Mouse (Mus musculus) midbrain, postnatal 0 days (tissue): Measurements from ENCODE around the gene Vmn1r4. TPM values are rescaled to one million over a fixed set of nuclear protein-coding genes. Genes with fewer than 3 reads are reported as not detected.

Source experiments
- ATAC-seq: fragments of 200-750 bp; cut with Nextera tagmentation; 2 replicates; pipeline ENCODE4 v1.8.0; 2017; ENCODE audit warnings: moderate number of reproducible peaks, mild to moderate bottlenecking, moderate TSS enrichment, moderate library complexity; ENCODE audit not compliant: low FRiP score
- DNase-seq: peaks from one replicate; pipeline ENCODE4 v3.0.0-alpha.2; 2015; ENCODE audit warnings: low spot score
- H3K27ac ChIP-seq: fragments of 300-500 bp; sonication (generic); 2 replicates; pipeline ENCODE4 v1.5.1; 2014; ENCODE audit warnings: low read depth, mild to moderate bottlenecking, low read length, mixed read lengths
- H3K27me3 ChIP-seq: fragments of 300-500 bp; sonication (generic); 2 replicates; pipeline ENCODE4 v1.6.1; 2014; ENCODE audit warnings: low read length, control low read depth, mixed read lengths; ENCODE audit not compliant: insufficient read depth
- H3K36me3 ChIP-seq: fragments of 300-500 bp; sonication (generic); 2 replicates; pipeline ENCODE4 v1.6.1; 2014; ENCODE audit warnings: low read length, control low read depth, mixed read lengths; ENCODE audit not compliant: insufficient read depth
- H3K4me1 ChIP-seq: fragments of 300-500 bp; sonication (generic); 2 replicates; pipeline ENCODE4 v1.6.1; 2014; ENCODE audit warnings: mild to moderate bottlenecking, control low read depth, antibody characterized with exemption, low read length, mixed read lengths; ENCODE audit not compliant: insufficient read depth
- H3K4me2 ChIP-seq: fragments of 300-500 bp; sonication (generic); 2 replicates; pipeline ENCODE4 v1.6.1; 2014; ENCODE audit warnings: low read depth, mild to moderate bottlenecking, low read length, mixed read lengths; ENCODE audit not compliant: poor library complexity, severe bottlenecking
- H3K4me3 ChIP-seq: fragments of 300-500 bp; sonication (generic); 2 replicates; pipeline ENCODE4 v1.5.1; 2014; ENCODE audit warnings: low read depth, mild to moderate bottlenecking, low read length, moderate library complexity
- H3K9ac ChIP-seq: fragments of 300-500 bp; sonication (generic); replicated peaks from 2 replicates; pipeline ENCODE4 v1.6.1; 2014; ENCODE audit warnings: mild to moderate bottlenecking, low read length, moderate library complexity, mixed read lengths; ENCODE audit not compliant: poor library complexity, severe bottlenecking
- H3K9me3 ChIP-seq: fragments of 300-500 bp; sonication (generic); 2 replicates; pipeline ENCODE4 v1.6.1; 2016; ENCODE audit warnings: low read length, control low read depth
- CTCF ChIP-seq: IDR thresholded peaks from 2 replicates; pipeline ENCODE4 v1.5.1; 2016; ENCODE audit warnings: antibody characterized with exemption, mild to moderate bottlenecking
- WGBS: fragments of 180-500 bp; shearing (Covaris S2); extraction: QIAGEN DNeasy Blood & Tissue Kit; methylation state at CpG from one replicate; pipeline ENCODE4 v1.1.7; 2014; 5-methylcytosine and 5-hydroxymethylcytosine counted together
- polyA plus RNA-seq: library from polyadenylated mRNA; unstranded; fragments of >200 nt; fragmentation: Nextera tagmentation; extraction: Ambion mirVana; gene quantifications from 2 replicates; pipeline ENCODE4 v1.2.1, GENCODE M21; 2015
- total RNA-seq: library from RNA; depleted of rRNA; stranded (reverse); fragments of >200 nt; gene quantifications from 2 replicates; pipeline ENCODE4 v1.2.3, GENCODE M21; 2014

Vmn1r4 gene
- total and polyA plus RNA-seq, 2 experiments from 2014 or later, result 0.33 to 0.46 TPM

DNA sequence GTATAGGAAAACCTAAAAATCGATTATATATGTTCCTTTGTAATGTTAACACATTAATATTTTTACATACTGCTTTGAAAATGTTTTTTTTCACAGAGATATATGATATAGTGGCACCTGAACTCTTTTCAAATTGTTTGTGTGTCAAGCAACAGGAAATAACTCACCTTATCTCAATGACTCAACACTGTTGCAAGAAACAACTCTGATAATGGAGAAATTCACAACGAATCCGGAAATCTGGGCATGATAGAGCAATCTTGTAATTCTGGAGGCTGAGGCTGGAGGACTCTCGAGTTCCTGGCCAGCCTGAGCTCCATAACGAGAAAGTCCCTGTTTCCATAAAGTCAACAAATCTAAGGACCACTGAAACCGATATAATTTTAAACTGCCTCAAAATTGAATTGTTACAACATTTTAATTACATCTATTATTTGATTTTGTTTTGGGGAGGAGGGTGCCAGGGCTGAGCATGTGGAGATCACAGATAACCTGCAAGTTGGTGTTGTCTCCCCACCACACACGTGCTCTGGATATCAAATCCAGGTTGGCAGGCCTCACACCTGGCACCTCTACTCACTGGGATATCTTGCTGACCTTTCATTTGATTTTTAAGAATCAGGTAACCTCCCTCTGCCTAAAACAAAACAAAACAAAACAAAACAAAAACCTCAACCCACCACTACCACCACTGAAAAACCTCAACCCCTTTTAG, 4.3 kb upstream of the Vmn1r4 start:
- Histone ChIP-seq H3K4me1 (0 out of 2 replicates have a peak, but pooled peaks cover 4% of the 10 kb centered on the region), H3K9ac (no peak overlapping the region), H3K27ac (no peak overlapping the region), H3K36me3 (no peaks in the 10 kb centered on the region), H3K27me3 (no peaks in the 10 kb centered on the region), H3K4me2 (no peak overlapping the region), H3K4me3 (no peak overlapping the region), H3K9me3 (no peaks in the 10 kb centered on the region)
- no peak for TF ChIP-seq CTCF
- 94% methylated on average over 7 of the region's 7 CpGs for WGBS
- DNase-seq, result no peak
- ATAC-seq, result no peak

DNA sequence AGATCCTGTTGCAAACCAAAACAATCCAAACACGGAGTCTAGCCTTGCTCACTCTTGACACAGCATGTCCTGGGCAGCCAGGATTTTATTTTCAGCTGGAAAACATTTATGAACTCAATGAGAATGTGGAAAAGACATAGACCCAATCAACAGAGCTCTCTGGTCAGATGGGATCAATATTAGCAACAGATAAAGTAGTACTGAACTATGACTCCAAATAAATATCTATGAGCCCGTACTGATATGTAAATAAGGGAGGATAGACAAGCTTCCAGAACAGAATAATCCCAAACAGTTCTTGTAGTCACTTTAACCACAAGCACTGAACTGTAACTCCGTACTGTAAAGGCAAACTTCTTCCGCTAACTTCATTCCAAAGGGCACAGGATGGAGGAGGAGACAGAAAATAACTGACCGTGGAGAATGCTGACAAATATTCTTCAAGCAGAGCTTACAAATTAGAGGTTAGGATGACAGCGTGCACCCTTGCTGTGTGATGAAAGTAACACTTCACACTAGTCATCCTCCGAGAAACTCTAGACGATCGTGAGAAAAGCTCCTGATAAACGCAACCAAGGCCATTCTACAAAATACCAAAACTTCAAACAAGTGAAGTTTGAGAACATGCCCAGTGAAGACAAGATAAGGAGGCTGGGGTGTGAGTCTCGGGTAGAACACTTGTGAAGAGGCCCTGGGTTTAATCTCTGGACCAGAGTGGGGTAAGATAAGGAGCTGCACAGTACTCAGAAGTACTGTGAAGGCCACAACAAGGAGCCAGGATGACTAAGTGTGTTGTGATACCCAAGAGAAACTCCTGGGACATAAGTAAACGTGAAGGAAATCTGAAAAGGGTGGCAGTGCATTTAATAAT, 3.4 kb upstream of the Vmn1r4 start:
- no peak for TF ChIP-seq CTCF
- Histone ChIP-seq H3K27me3 (no peaks in the 10 kb centered on the region), H3K27ac (no peak overlapping the region), H3K4me2 (no peak overlapping the region), H3K36me3 (no peaks in the 10 kb centered on the region), H3K4me3 (no peak overlapping the region), H3K9ac (no peak overlapping the region), H3K9me3 (no peaks in the 10 kb centered on the region), H3K4me1 (0 out of 2 replicates have a peak, but pooled peaks cover 4% of the 10 kb centered on the region)
- 85% methylated on average over 12 of the region's 12 CpGs for whole genome bisulfite sequencing
- DNase-seq, result no peak
- no peak for ATAC-seq

DNA sequence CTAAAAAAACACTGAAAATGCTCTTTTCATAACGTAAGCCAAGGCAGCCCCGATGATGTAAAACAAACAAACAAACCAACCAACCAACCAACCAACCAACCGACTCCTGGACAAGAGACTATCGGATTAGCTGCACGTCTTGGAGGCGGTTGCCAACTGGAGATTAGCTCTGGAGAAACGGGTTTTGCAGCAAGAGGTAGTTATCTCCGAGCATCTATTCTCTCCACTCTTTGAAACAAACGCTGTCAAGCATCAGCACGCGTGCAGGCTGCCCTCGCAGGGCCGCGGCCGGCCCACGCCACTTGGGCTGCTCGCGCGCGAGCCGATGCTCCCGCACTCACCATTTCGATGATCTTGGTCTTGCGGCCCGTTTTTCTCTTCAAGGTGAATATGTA, 487 bp upstream of the Vmn1r4 start:
- TF ChIP-seq CTCF, result 0 out of 2 replicates have a peak, but pooled peaks have one; percentile 3
- peak overlapping the region; percentile 89 for H3K27ac ChIP-seq
- H3K36me3 ChIP-seq, result no peaks in the 10 kb centered on the region
- 0 out of 2 replicates have a peak, but pooled peaks cover 4% of the 10 kb centered on the region for H3K4me1 ChIP-seq
- H3K4me3 ChIP-seq, result peak overlapping the region; percentile 71
- ATAC-seq (no peak), DNase-seq (peak; percentile 69)
- WGBS, result under 1% methylated on average over 25 of the region's 25 CpGs
- H3K9ac ChIP-seq, result peak overlapping the region; percentile 81
- H3K27me3 ChIP-seq, result 0 out of 2 replicates have a peak, but pooled peaks cover 4% of the 10 kb centered on the region
- H3K4me2 ChIP-seq, result peak overlapping the region; percentile 53
- H3K9me3 ChIP-seq, result no peaks in the 10 kb centered on the region

DNA sequence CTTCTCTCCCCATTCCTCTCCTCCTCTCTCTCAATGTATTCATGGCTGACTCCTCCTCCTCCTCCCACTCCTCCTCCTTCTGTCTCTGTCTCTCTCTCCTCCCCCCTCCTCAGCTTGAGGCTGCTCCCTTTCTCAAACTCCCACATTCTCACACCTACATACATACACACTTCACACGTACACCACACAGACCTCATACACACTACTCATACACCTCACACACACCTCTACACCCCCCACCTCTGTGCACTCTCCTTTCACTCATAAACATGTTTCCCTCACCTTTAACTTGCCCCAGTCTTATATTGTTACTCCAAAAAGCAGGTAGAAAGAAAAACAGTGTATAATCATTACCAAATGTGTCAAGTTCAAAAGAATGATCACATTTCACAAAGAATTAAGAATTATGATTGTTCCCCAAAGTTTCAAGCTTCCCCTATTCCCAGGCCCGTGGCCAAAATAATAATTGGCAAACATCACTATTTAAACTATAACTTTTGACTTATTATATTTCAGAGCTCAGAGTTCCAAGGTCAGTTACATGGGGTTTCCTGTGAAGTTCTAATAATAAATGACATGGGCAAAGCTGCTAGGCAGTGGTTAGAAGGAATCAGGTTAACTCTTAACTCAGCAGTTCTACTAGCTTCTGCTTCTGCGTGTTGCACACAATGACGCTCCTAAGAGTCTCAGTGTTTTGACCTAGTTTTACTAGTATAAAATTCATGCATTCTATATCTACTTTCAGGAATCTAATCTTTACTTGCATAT, 8.0 kb downstream of the Vmn1r4 start:
- H3K4me3 ChIP-seq, result no peak overlapping the region
- no peaks in the 10 kb centered on the region for H3K36me3 ChIP-seq
- ATAC-seq (no peak), DNase-seq (no peak)
- 78% methylated on average over 4 of the region's 4 CpGs for WGBS
- H3K27me3 ChIP-seq, result 0 out of 2 replicates have a peak, but pooled peaks cover 4% of the 10 kb centered on the region
- no peaks in the 10 kb centered on the region for H3K9me3 ChIP-seq
- H3K4me1 ChIP-seq, result no peaks in the 10 kb centered on the region
- no peak overlapping the region for H3K9ac ChIP-seq
- no peak overlapping the region for H3K4me2 ChIP-seq
- no peak overlapping the region for H3K27ac ChIP-seq
- TF ChIP-seq CTCF, result no peak

DNA sequence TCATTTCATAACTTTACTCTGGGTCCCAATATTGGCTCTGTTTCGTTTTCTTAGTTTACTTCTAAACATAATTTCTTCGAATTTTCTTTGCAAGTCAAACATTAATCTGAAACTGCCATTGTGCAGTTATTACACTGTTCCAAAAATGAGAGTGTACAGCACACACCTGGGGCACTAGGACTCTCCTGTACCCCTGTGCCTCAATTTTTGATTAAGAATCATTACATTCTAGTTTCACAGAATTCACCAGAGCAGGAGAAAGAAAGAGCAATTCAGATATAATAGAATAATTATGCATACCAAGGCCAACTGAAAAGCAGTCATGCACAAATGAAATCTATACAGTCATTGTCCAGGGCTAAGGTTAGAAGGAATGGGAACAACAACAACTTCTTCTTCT, 8.6 kb downstream of the Vmn1r4 start:
- 66% methylated on average over 2 of the region's 2 CpGs for WGBS
- H3K27me3 ChIP-seq, result 0 out of 2 replicates have a peak, but pooled peaks cover 4% of the 10 kb centered on the region
- no peak for TF ChIP-seq CTCF
- no peaks in the 10 kb centered on the region for H3K4me1 ChIP-seq
- ATAC-seq (no peak), DNase-seq (no peak)
- H3K36me3 ChIP-seq, result no peaks in the 10 kb centered on the region
- H3K9ac ChIP-seq, result no peak overlapping the region
- H3K4me2 ChIP-seq, result no peak overlapping the region
- no peak overlapping the region for H3K4me3 ChIP-seq
- no peak overlapping the region for H3K27ac ChIP-seq
- no peaks in the 10 kb centered on the region for H3K9me3 ChIP-seq
